Mouse (Mus musculus) embryonic facial prominence, embryonic 11.5 days (tissue): ENCODE data around the gene Atg2a. TPM values are rescaled to one million over a fixed set of nuclear protein-coding genes. Genes with fewer than 3 reads are reported as not detected.

Experiments used
- ATAC-seq: fragments of 200-750 bp; cut with Nextera tagmentation; replicated peaks from 2 replicates; pipeline ENCODE4 v1.8.0; 2017; ENCODE audit warnings: low read depth; ENCODE audit not compliant: insufficient number of reproducible peaks, low FRiP score, low TSS enrichment
- DNase-seq: peaks from one replicate; pipeline ENCODE4 v3.0.0-alpha.2; 2015; ENCODE audit warnings: low spot score
- H3K27ac ChIP-seq: fragments of 300-500 bp; sonication (generic); replicated peaks from 2 replicates; pipeline ENCODE4 v1.5.1; 2014; ENCODE audit warnings: mild to moderate bottlenecking, low read depth, low read length, control low read depth
- H3K27me3 ChIP-seq: fragments of 300-500 bp; sonication (generic); 2 replicates; pipeline ENCODE4 v1.6.1; 2014; ENCODE audit warnings: mild to moderate bottlenecking, low read length, moderate library complexity, mixed read lengths; ENCODE audit not compliant: control insufficient read depth, insufficient read depth
- H3K36me3 ChIP-seq: fragments of 300-500 bp; sonication (generic); replicated peaks from 2 replicates; pipeline ENCODE4 v1.6.1; 2014; ENCODE audit warnings: low read depth, mild to moderate bottlenecking, low read length, moderate library complexity, mixed read lengths; ENCODE audit not compliant: control insufficient read depth, insufficient read depth
- H3K4me1 ChIP-seq: fragments of 300-500 bp; sonication (generic); 2 replicates; pipeline ENCODE4 v1.6.1; 2014; ENCODE audit warnings: low read length, mixed read lengths; ENCODE audit not compliant: control insufficient read depth, insufficient read depth
- H3K4me2 ChIP-seq: fragments of 300-500 bp; sonication (generic); 2 replicates; pipeline ENCODE4 v1.6.1; 2014; ENCODE audit warnings: low read depth, mild to moderate bottlenecking, control low read depth, low read length, moderate library complexity
- H3K4me3 ChIP-seq: fragments of 300-500 bp; sonication (generic); 2 replicates; pipeline ENCODE4 v1.5.1; 2014; ENCODE audit warnings: low read depth, low read length, control low read depth
- H3K9ac ChIP-seq: fragments of 300-500 bp; sonication (generic); replicated peaks from 2 replicates; pipeline ENCODE4 v1.6.1; 2014; ENCODE audit warnings: mild to moderate bottlenecking, control low read depth, low read length
- H3K9me3 ChIP-seq: fragments of 300-500 bp; sonication (generic); replicated peaks from 2 replicates; pipeline ENCODE4 v1.6.1; 2016; ENCODE audit warnings: mild to moderate bottlenecking, low read length, inconsistent platforms, mixed read lengths; ENCODE audit not compliant: control insufficient read depth
- WGBS: fragments of 180-500 bp; shearing (Covaris S2); extraction: QIAGEN DNeasy Blood & Tissue Kit; methylation state at CpG from one replicate; pipeline ENCODE4 v1.1.7; 2014; 5-methylcytosine and 5-hydroxymethylcytosine counted together
- polyA plus RNA-seq: library from polyadenylated mRNA; unstranded; fragments of >200 nt; fragmentation: Nextera tagmentation; extraction: Ambion mirVana; gene quantifications from 2 replicates; pipeline ENCODE4 v1.2.1, GENCODE M21; 2014

The Atg2a gene
- polyA plus RNA-seq, 1 experiment from 2014 or later, result 7.7 TPM

- Histone ChIP-seq H3K9ac (no peak overlapping the region), H3K9me3 (no peaks in the 10 kb centered on the region), H3K27ac (no peak overlapping the region), H3K4me2 (no peak overlapping the region), H3K4me1 (peaks cover 6% of the 10 kb centered on the region), H3K36me3 (no peaks in the 10 kb centered on the region), H3K4me3 (no peak overlapping the region), H3K27me3 (no peaks in the 10 kb centered on the region)
- no peak for ATAC-seq
- DNase-seq, result no peak
Measured at GRCm38 (mm10) chr19:6238740-6239139, 2.7 kb upstream of the Atg2a start.

- WGBS, result 77% methylated on average over 1 of the region's 1 CpGs
- DNase-seq, result no peak
Measured at GRCm38 (mm10) chr19:6240136-6240535, 1.3 kb upstream of the Atg2a start.

GRCm38 (mm10) chr19:6240725-6241124 lies 743 bp upstream of the Atg2a start:
- WGBS, result 37% methylated on average over 5 of the region's 5 CpGs
- Histone ChIP-seq H3K9me3 (no peaks in the 10 kb centered on the region), H3K27ac (no peak overlapping the region), H3K27me3 (no peaks in the 10 kb centered on the region), H3K4me1 (peaks cover 2% of the 10 kb centered on the region; the same call in 1 of the 2 replicates), H3K36me3 (no peaks in the 10 kb centered on the region; the same call in 1 of the 2 replicates), H3K4me2 (no peak overlapping the region), H3K4me3 (no peak overlapping the region), H3K9ac (no peak overlapping the region)
- ATAC-seq (no peak), DNase-seq (no peak)

More at GRCm38 (mm10) chr19:6240136-6240535, 1.3 kb upstream of the Atg2a start:
- Histone ChIP-seq H3K4me1 (peaks cover 2% of the 10 kb centered on the region; the same call in 1 of the 2 replicates), H3K36me3 (no peaks in the 10 kb centered on the region), H3K9me3 (no peaks in the 10 kb centered on the region), H3K4me3 (no peak overlapping the region), H3K27ac (no peak overlapping the region), H3K27me3 (no peaks in the 10 kb centered on the region), H3K4me2 (no peak overlapping the region), H3K9ac (no peak overlapping the region)
- ATAC-seq, result no peak

- Histone ChIP-seq H3K27ac (no peak overlapping the region), H3K4me1 (peaks cover 2% of the 10 kb centered on the region; the same call in 1 of the 2 replicates), H3K4me3 (peak overlapping the region; percentile 84), H3K9ac (peak overlapping the region; percentile 90), H3K9me3 (no peaks in the 10 kb centered on the region), H3K36me3 (no peaks in the 10 kb centered on the region; the same call in 1 of the 2 replicates), H3K4me2 (peak overlapping the region; percentile 83), H3K27me3 (no peaks in the 10 kb centered on the region)
- WGBS, result 0% methylated on average over 4 of the region's 4 CpGs
- ATAC-seq, result 0 out of 2 replicates have a peak, but pooled peaks have one; percentile 1
- DNase-seq, result peak; percentile 18
Measured at GRCm38 (mm10) chr19:6242281-6242680, 813 bp downstream of the Atg2a start.

- H3K27me3 ChIP-seq, result no peaks in the 10 kb centered on the region
- no peak overlapping the region for H3K9ac ChIP-seq
- DNase-seq (no peak), ATAC-seq (no peak)
- no peak overlapping the region for H3K4me3 ChIP-seq
- H3K9me3 ChIP-seq, result no peaks in the 10 kb centered on the region
- no peak overlapping the region for H3K27ac ChIP-seq
- 73% methylated on average over 5 of the region's 5 CpGs for WGBS
- peaks cover 2% of the 10 kb centered on the region; the same call in 1 of the 2 replicates for H3K4me1 ChIP-seq
- H3K4me2 ChIP-seq, result no peak overlapping the region
- H3K36me3 ChIP-seq, result no peaks in the 10 kb centered on the region; the same call in 1 of the 2 replicates
Measured at GRCm38 (mm10) chr19:6243226-6243625, 1.8 kb downstream of the Atg2a start.

GRCm38 (mm10) chr19:6245806-6246205 lies 4.3 kb downstream of the Atg2a start:
- DNase-seq, result no peak
- H3K4me3 ChIP-seq, result no peak overlapping the region
- no peaks in the 10 kb centered on the region for H3K27me3 ChIP-seq
- no peak for ATAC-seq
- H3K36me3 ChIP-seq, result no peaks in the 10 kb centered on the region; the same call in 1 of the 2 replicates
- peaks cover 2% of the 10 kb centered on the region; the same call in 1 of the 2 replicates for H3K4me1 ChIP-seq
- H3K27ac ChIP-seq, result no peak overlapping the region
- no peaks in the 10 kb centered on the region for H3K9me3 ChIP-seq
- no peak overlapping the region for H3K9ac ChIP-seq
- 100% methylated on average over 1 of the region's 1 CpGs for WGBS
- no peak overlapping the region for H3K4me2 ChIP-seq

- Histone ChIP-seq H3K4me3 (no peak overlapping the region), H3K27me3 (no peaks in the 10 kb centered on the region), H3K4me1 (no peaks in the 10 kb centered on the region), H3K4me2 (no peak overlapping the region), H3K36me3 (no peaks in the 10 kb centered on the region; the same call in 1 of the 2 replicates), H3K27ac (no peak overlapping the region), H3K9me3 (no peaks in the 10 kb centered on the region), H3K9ac (no peak overlapping the region)
- WGBS, result 94% methylated on average over 29 of the region's 29 CpGs
- ATAC-seq, result no peak
- DNase-seq, result no peak
Measured at GRCm38 (mm10) chr19:6247526-6248300, 6.2 kb downstream of the Atg2a start.

- Histone ChIP-seq H3K36me3 (peaks cover 2% of the 10 kb centered on the region), H3K4me2 (no peak overlapping the region), H3K27me3 (no peaks in the 10 kb centered on the region), H3K4me3 (no peak overlapping the region), H3K4me1 (no peaks in the 10 kb centered on the region), H3K9me3 (no peaks in the 10 kb centered on the region), H3K27ac (no peak overlapping the region), H3K9ac (no peak overlapping the region)
- ATAC-seq, result no peak
- 89% methylated on average over 4 of the region's 4 CpGs for WGBS
- no peak for DNase-seq
Measured at GRCm38 (mm10) chr19:6253021-6253420, 11.6 kb downstream of the Atg2a start.
